Mouse (Mus musculus): ENCODE measurements around the gene Snap25. TPM values are rescaled to one million over a fixed set of nuclear protein-coding genes. Genes with fewer than 3 reads are reported as not detected.

The Snap25 gene
- polyA plus RNA-seq, 1 experiment from 2014 or later = 2.1 TPM

- no peaks in the 10 kb centered on the region for H3K9me3 ChIP-seq
- H3K36me3 ChIP-seq = no peaks in the 10 kb centered on the region
- H3K27me3 ChIP-seq (ENCODE audit: insufficient read depth, poor library complexity, severe bottlenecking) = no peaks in the 10 kb centered on the region
- no peaks in the 10 kb centered on the region for H3K4me1 ChIP-seq
- no peak overlapping the region for H3K4me3 ChIP-seq
- no peak overlapping the region for H3K27ac ChIP-seq
- no peak for DNase-seq (ENCODE audit: low spot score)
These were observed 87.8 kb downstream of the Snap25 start for GRCm38 (mm10) chr2:136801102-136801501.

GRCm38 (mm10) chr2:136802076-136802475, 88.8 kb downstream of the Snap25 start:
- Histone ChIP-seq H3K4me1 (no peaks in the 10 kb centered on the region), H3K27ac (no peak overlapping the region), H3K27me3 (ENCODE audit: insufficient read depth, poor library complexity, severe bottlenecking) (no peaks in the 10 kb centered on the region), H3K9me3 (no peaks in the 10 kb centered on the region), H3K4me3 (no peak overlapping the region), H3K36me3 (no peaks in the 10 kb centered on the region)
- 45% methylated on average over 3 of the region's 3 CpGs for WGBS
- DNase-seq (ENCODE audit: low spot score) = no peak

- Histone ChIP-seq H3K9me3 (no peaks in the 10 kb centered on the region), H3K4me3 (no peak overlapping the region), H3K27me3 (ENCODE audit: insufficient read depth, poor library complexity, severe bottlenecking) (no peaks in the 10 kb centered on the region), H3K4me1 (no peaks in the 10 kb centered on the region), H3K36me3 (no peaks in the 10 kb centered on the region), H3K27ac (no peak overlapping the region)
- DNase-seq (ENCODE audit: low spot score) = no peak
- 73% methylated on average over 7 of the region's 7 CpGs for WGBS
These were observed 89.9 kb downstream of the Snap25 start for GRCm38 (mm10) chr2:136803142-136803541.

- Histone ChIP-seq H3K27me3 (ENCODE audit: insufficient read depth, poor library complexity, severe bottlenecking) (no peaks in the 10 kb centered on the region), H3K4me3 (no peak overlapping the region), H3K4me1 (no peaks in the 10 kb centered on the region), H3K27ac (no peak overlapping the region), H3K36me3 (no peaks in the 10 kb centered on the region), H3K9me3 (no peaks in the 10 kb centered on the region)
- WGBS = 77% methylated on average over 8 of the region's 8 CpGs
- no peak for DNase-seq (ENCODE audit: low spot score)
These were observed 94.9 kb downstream of the Snap25 start for GRCm38 (mm10) chr2:136807992-136808726.

GRCm38 (mm10) chr2:136811331-136811730, 98.1 kb downstream of the Snap25 start:
- Histone ChIP-seq H3K36me3 (no peaks in the 10 kb centered on the region), H3K9me3 (no peaks in the 10 kb centered on the region), H3K4me3 (no peak overlapping the region), H3K27ac (no peak overlapping the region), H3K27me3 (ENCODE audit: insufficient read depth, poor library complexity, severe bottlenecking) (no peaks in the 10 kb centered on the region), H3K4me1 (no peaks in the 10 kb centered on the region)
- WGBS = 86% methylated on average over 1 of the region's 1 CpGs
- no peak for DNase-seq (ENCODE audit: low spot score)

- no peak for DNase-seq (ENCODE audit: low spot score)
- Histone ChIP-seq H3K36me3 (no peaks in the 10 kb centered on the region), H3K27ac (no peak overlapping the region), H3K4me1 (no peaks in the 10 kb centered on the region), H3K4me3 (no peak overlapping the region), H3K27me3 (ENCODE audit: insufficient read depth, poor library complexity, severe bottlenecking) (no peaks in the 10 kb centered on the region), H3K9me3 (no peaks in the 10 kb centered on the region)
- WGBS = 81% methylated on average over 9 of the region's 9 CpGs
These were observed 103.6 kb downstream of the Snap25 start for GRCm38 (mm10) chr2:136816717-136817400.

- no peaks in the 10 kb centered on the region for H3K9me3 ChIP-seq
- no peak for DNase-seq (ENCODE audit: low spot score)
- H3K27ac ChIP-seq = no peak overlapping the region
- H3K27me3 ChIP-seq (ENCODE audit: insufficient read depth, poor library complexity, severe bottlenecking) = no peaks in the 10 kb centered on the region
- H3K4me1 ChIP-seq = no peaks in the 10 kb centered on the region
- 55% methylated on average over 5 of the region's 5 CpGs for WGBS
- H3K36me3 ChIP-seq = no peaks in the 10 kb centered on the region
- H3K4me3 ChIP-seq = no peak overlapping the region
These were observed 110.8 kb downstream of the Snap25 start for GRCm38 (mm10) chr2:136823751-136824716.

- Histone ChIP-seq H3K4me1 (no peaks in the 10 kb centered on the region), H3K36me3 (no peaks in the 10 kb centered on the region), H3K9me3 (no peaks in the 10 kb centered on the region), H3K27ac (no peak overlapping the region), H3K4me3 (no peak overlapping the region), H3K27me3 (ENCODE audit: insufficient read depth, poor library complexity, severe bottlenecking) (no peaks in the 10 kb centered on the region)
- 60% methylated on average over 4 of the region's 4 CpGs for whole genome bisulfite sequencing
- DNase-seq (ENCODE audit: low spot score) = no peak
These were observed 114.4 kb downstream of the Snap25 start for GRCm38 (mm10) chr2:136827612-136828011.

Other genes starting within 250 kb of the Snap25 start
- 0.11 and 0.24 TPM in 2 replicates for gene Ankef1, start 211.5 kb upstream of the Snap25 start, polyA plus RNA-seq (2016; fragmentation: Nextera tagmentation; extraction: Ambion mirVana)
- 52.5 and 54.5 TPM in 2 replicates for gene AL731706.2, start 172.2 kb downstream of the Snap25 start, polyA plus RNA-seq (2016; fragmentation: Nextera tagmentation; extraction: Ambion mirVana)
- gene Slx4ip, start 177.8 kb downstream of the Snap25 start, polyA plus RNA-seq (2016; fragmentation: Nextera tagmentation; extraction: Ambion mirVana) = 4.9 and 5.9 TPM in 2 replicates
- gene AL731706.1, start 177.9 kb downstream of the Snap25 start, polyA plus RNA-seq (2016; fragmentation: Nextera tagmentation; extraction: Ambion mirVana) = 29.2 and 39.2 TPM in 2 replicates
- 17.0 and 17.8 TPM in 2 replicates for gene Mkks, start 177.9 kb downstream of the Snap25 start, polyA plus RNA-seq (2016; fragmentation: Nextera tagmentation; extraction: Ambion mirVana)